ENCODE assay signal across 26 mouse cellular contexts in the genomic region with DNA sequence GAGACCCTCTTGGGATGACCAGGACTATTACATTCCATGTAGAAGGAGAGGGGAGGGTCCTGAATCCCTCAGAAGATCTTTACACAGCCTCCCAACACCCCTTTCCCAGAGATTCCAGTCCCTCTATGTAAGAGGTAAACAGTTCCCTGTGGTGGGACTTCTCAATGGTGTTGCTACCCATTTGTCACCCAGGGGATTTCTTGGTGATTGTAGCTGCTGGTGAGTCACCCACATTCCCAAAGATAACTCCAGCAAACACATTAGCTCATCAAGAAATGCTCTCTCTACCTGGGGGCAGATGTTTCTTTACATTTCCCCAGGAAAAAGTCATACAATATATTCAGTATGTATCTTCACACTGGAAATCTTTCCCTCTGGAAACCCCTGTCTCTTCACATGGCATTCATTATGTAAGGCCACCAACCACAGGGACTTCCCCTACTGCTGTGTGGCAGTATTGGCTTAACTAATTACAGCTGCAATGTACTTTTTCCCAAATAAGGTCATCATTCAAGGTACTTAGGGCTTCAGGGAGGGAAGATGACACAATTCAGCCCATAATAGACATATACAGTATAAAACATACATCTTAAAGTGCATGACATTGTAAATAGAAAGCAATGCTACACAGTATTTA.
DNase-seq lines count a peak whose midpoint lies in the region; ATAC-seq and TF ChIP-seq lines count a peak whose summit lies in the region.
"Had no signal": no experiment of that assay in that cellular context is flagged by ENCODE, and none has a peak within 500 bp of the region (broad histone marks: within the 10 kb centered on the region; RNA-seq: fewer than 3 reads in every experiment).

No protein-coding gene starts in this region.

- no peaks in the 10 kb centered on the region for H3K27me3 ChIP-seq in limb, embryonic 13.5 days
- no peaks in the 10 kb centered on the region for H3K27me3 ChIP-seq in limb, embryonic 10.5 days (ENCODE audit: low read depth, poor library complexity, severe bottlenecking)
- H3K27me3 ChIP-seq in Patski (no peaks in the 10 kb centered on the region), myocyte (ENCODE audit: control insufficient read depth, insufficient read depth, insufficient read length) (no peaks in the 10 kb centered on the region)
- H3K27me3 ChIP-seq in heart, embryonic 12.5 days (replicated peaks), result no peaks in the 10 kb centered on the region
- H3K27me3 ChIP-seq: hindbrain, embryonic 13.5 days; limb, embryonic 12.5 days; lung, embryonic 15.5 days had no signal

- no peaks in the 10 kb centered on the region for H3K79me2 ChIP-seq in myocyte (ENCODE audit: control insufficient read depth, insufficient read depth)

- TF ChIP-seq CTCF in Patski (IDR thresholded peaks at IDR 0.05), result no peak

- no peak for TF ChIP-seq POLR2A in myocyte (IDR thresholded peaks at IDR 0.05; ENCODE audit: insufficient read length, low read depth)

- DNase-seq in limb, embryonic 10.5 days (ENCODE audit: low spot score), result no peak
- DNase-seq in Patski (ENCODE audit: low read depth, low spot score), result peak; percentile 49
- no peak for DNase-seq in urinary bladder, postnatal 14 days (ENCODE audit: low spot score)
- DNase-seq: adrenal gland, postnatal 14 days; cerebellum, adult 11 months; cerebellum, postnatal 10 days; forebrain, postnatal 0 days; gastrocnemius, postnatal 10 days; heart, postnatal 4 days; kidney, adult 8-10 months; kidney, postnatal 4 days; retina, postnatal 1 day; right cerebral cortex, postnatal 14 days had no signal

- H3K9ac ChIP-seq in limb, embryonic 13.5 days, result no peak overlapping the region
- H3K9ac ChIP-seq in heart, embryonic 12.5 days, result no peak overlapping the region
- H3K9ac ChIP-seq: forebrain, postnatal 0 days; hindbrain, embryonic 13.5 days; limb, embryonic 12.5 days; lung, embryonic 15.5 days had no signal

- H3ac ChIP-seq in myocyte (ENCODE audit: control insufficient read depth, insufficient read length), result no peak overlapping the region

- no peak overlapping the region for H3K27ac ChIP-seq in limb, embryonic 13.5 days
- H3K27ac ChIP-seq in limb, embryonic 10.5 days, result no peak overlapping the region
- no peak overlapping the region for H3K27ac ChIP-seq in heart, embryonic 12.5 days (ENCODE audit: poor library complexity, severe bottlenecking)
- H3K27ac ChIP-seq: forebrain, embryonic 10.5 days; heart, embryonic 10.5 days; hindbrain, embryonic 13.5 days; kidney, postnatal 0 days; limb, embryonic 12.5 days; lung, embryonic 15.5 days; midbrain, embryonic 10.5 days had no signal

- no peak overlapping the region for H3K4me3 ChIP-seq in limb, embryonic 13.5 days
- no peak overlapping the region for H3K4me3 ChIP-seq in limb, embryonic 10.5 days
- no peak overlapping the region for H3K4me3 ChIP-seq in myocyte
- H3K4me3 ChIP-seq in heart, embryonic 12.5 days, result no peak overlapping the region
- H3K4me3 ChIP-seq: forebrain, embryonic 10.5 days; heart, embryonic 10.5 days; hindbrain, embryonic 13.5 days; limb, embryonic 12.5 days; lung, embryonic 15.5 days; midbrain, embryonic 10.5 days had no signal

- in situ Hi-C loops in Patski (cut with MboI; ENCODE audit: low pct_unique_long_range_greater_than_20kb), result no loop called here

- POLR2A ChIA-PET in Patski (lab: Charles Lee), result no interaction called here

- 0 out of 2 replicates have a peak, but pooled peaks have one; percentile 3 for ATAC-seq in limb, embryonic 13.5 days (ENCODE audit: low FRiP score, low read depth)
- ATAC-seq in CD4-positive, CD25-positive, alpha-beta regulatory T cell, adult 4 months, result peak; percentile 37
- no peak for ATAC-seq in Patski
- no peak for ATAC-seq in heart, embryonic 12.5 days (ENCODE audit: insufficient number of reproducible peaks, low FRiP score)
- ATAC-seq: forebrain, postnatal 0 days; intestine, embryonic 16.5 days had no signal

- H3K4me2 ChIP-seq in limb, embryonic 13.5 days (replicated peaks), result no peak overlapping the region
- peak overlapping the region; percentile 25 for H3K4me2 ChIP-seq in myocyte (ENCODE audit: low read depth)
- H3K4me2 ChIP-seq in heart, embryonic 12.5 days, result no peak overlapping the region
- H3K4me2 ChIP-seq: hindbrain, embryonic 13.5 days; limb, embryonic 12.5 days; liver, embryonic 11.5 days; lung, embryonic 15.5 days had no signal

- H3K36me3 ChIP-seq in limb, embryonic 13.5 days, result no peaks in the 10 kb centered on the region
- no peaks in the 10 kb centered on the region for H3K36me3 ChIP-seq in limb, embryonic 10.5 days
- no peaks in the 10 kb centered on the region for H3K36me3 ChIP-seq in myocyte (ENCODE audit: control insufficient read depth, insufficient read depth)
- no peaks in the 10 kb centered on the region for H3K36me3 ChIP-seq in heart, embryonic 12.5 days
- H3K36me3 ChIP-seq: forebrain, embryonic 10.5 days; heart, embryonic 10.5 days; hindbrain, embryonic 13.5 days; limb, embryonic 12.5 days; lung, embryonic 15.5 days; midbrain, embryonic 10.5 days had no signal

- H3K9me3 ChIP-seq in limb, embryonic 13.5 days, result no peaks in the 10 kb centered on the region
- H3K9me3 ChIP-seq in limb, embryonic 10.5 days (replicated peaks), result no peaks in the 10 kb centered on the region
- H3K9me3 ChIP-seq in heart, embryonic 12.5 days (replicated peaks), result peaks cover 4% of the 10 kb centered on the region
- H3K9me3 ChIP-seq: heart, embryonic 10.5 days; hindbrain, embryonic 13.5 days; limb, embryonic 12.5 days; lung, embryonic 15.5 days; midbrain, embryonic 10.5 days had no signal

- CTCF ChIA-PET in Patski (lab: Charles Lee), result interaction anchor here (1.6 kb wide), 1 partner anchor 11 kb away, joined by 6 read pairs; no protein-coding TSS in a partner anchor

- H3K4me1 ChIP-seq in limb, embryonic 13.5 days, result peaks cover 4% of the 10 kb centered on the region; the same call in 1 of the 2 replicates
- peaks cover 16% of the 10 kb centered on the region for H3K4me1 ChIP-seq in limb, embryonic 10.5 days
- peaks cover 11% of the 10 kb centered on the region for H3K4me1 ChIP-seq in heart, embryonic 12.5 days (replicated peaks)
- H3K4me1 ChIP-seq: lung, embryonic 15.5 days had no signal

TF ChIP-seq in myocyte, 11 proteins besides CTCF, POLR2A, EP300 and RAD21:
- TF ChIP-seq USF1 (IDR thresholded peaks at IDR 0.05; ENCODE audit: low read depth) (no peak), REST (IDR thresholded peaks at IDR 0.05; ENCODE audit: insufficient read depth, insufficient read length) (no peak), POLR2AphosphoS2 (IDR thresholded peaks at IDR 0.05; ENCODE audit: insufficient read length, low read depth) (no peak), MAX (IDR thresholded peaks at IDR 0.05; ENCODE audit: low read depth) (no peak), SRF (IDR thresholded peaks at IDR 0.05; ENCODE audit: control insufficient read depth, insufficient read length, low read depth) (peak; percentile 16), E2F4 (IDR thresholded peaks at IDR 0.05; ENCODE audit: insufficient read depth) (no peak)

Comparison
In these comparisons a context has a peak if more than half of its experiments do, and no peak if none do; other contexts are left out.
1. ATAC-seq: peak in limb, embryonic 13.5 days (single experiment) and CD4-positive, CD25-positive, alpha-beta regulatory T cell, adult 4 months (single experiment); none in Patski (single experiment) and heart, embryonic 12.5 days (single experiment).